Comparison of ENCODE assay signal across 8 mouse cellular contexts in genomic region chr15:32243824-32244223, GRCm38 (mm10). TPM values are rescaled to one million over a fixed set of nuclear protein-coding genes. Genes with fewer than 3 reads are reported as not detected.
DNase-seq lines count a peak whose midpoint lies in the region; ATAC-seq lines count a peak whose summit lies in the region.

No protein-coding gene starts in this region.

- H3K27me3 ChIP-seq in forebrain, embryonic 16.5 days (replicated peaks; ENCODE audit: control insufficient read depth, insufficient read depth, low read length), result no peaks in the 10 kb centered on the region
- H3K27me3 ChIP-seq in liver, embryonic 12.5 days (replicated peaks), result peaks cover 39% of the 10 kb centered on the region

- no peaks in the 10 kb centered on the region for H3K9me3 ChIP-seq in forebrain, embryonic 16.5 days (ENCODE audit: control insufficient read depth, low read length)
- H3K9me3 ChIP-seq in liver, embryonic 12.5 days (replicated peaks), result no peaks in the 10 kb centered on the region

- peaks cover 30% of the 10 kb centered on the region for H3K4me1 ChIP-seq in forebrain, embryonic 16.5 days (replicated peaks; ENCODE audit: control insufficient read depth, insufficient read depth, low read length)
- peaks cover 12% of the 10 kb centered on the region for H3K4me1 ChIP-seq in liver, embryonic 12.5 days

- H3K4me3 ChIP-seq in forebrain, embryonic 16.5 days (replicated peaks; ENCODE audit: low read length), result peak overlapping the region; percentile 65
- H3K4me3 ChIP-seq in liver, embryonic 12.5 days, result peak overlapping the region; percentile 54

- ATAC-seq in forebrain, embryonic 16.5 days, result no peak
- no peak for ATAC-seq in liver, embryonic 12.5 days

- DNase-seq in gastrocnemius, adult 18-20 months (ENCODE audit: low spot score), result peak; percentile 5
- no peak for DNase-seq in gastrocnemius, postnatal 4 days (ENCODE audit: low spot score in 2 of 2)
- DNase-seq in 3T3-L1 (ENCODE audit: low read depth, low spot score), result peak; percentile 59
- no peak for DNase-seq in urinary bladder, postnatal 10 days (ENCODE audit: low spot score)
- DNase-seq in layer of hippocampus, postnatal 10 days (ENCODE audit: low spot score in 2 of 2), result no peak
- no peak for DNase-seq in right cerebral cortex, adult 18-20 months

- 64% methylated on average over 7 of the region's 7 CpGs for WGBS in forebrain, embryonic 16.5 days
- 44% methylated on average over 7 of the region's 7 CpGs for WGBS in liver, embryonic 12.5 days (ENCODE audit: insufficient replicate concordance)

- no peak overlapping the region for H3K27ac ChIP-seq in forebrain, embryonic 16.5 days (ENCODE audit: low read length)
- no peak overlapping the region for H3K27ac ChIP-seq in liver, embryonic 12.5 days

- no peak overlapping the region for H3K9ac ChIP-seq in forebrain, embryonic 16.5 days (replicated peaks; ENCODE audit: low read depth, low read length)
- H3K9ac ChIP-seq in liver, embryonic 12.5 days, result peak overlapping the region; percentile 48; the same call in 1 of the 2 replicates

- peak overlapping the region; percentile 99 for H3K4me2 ChIP-seq in forebrain, embryonic 16.5 days (ENCODE audit: low read length)
- H3K4me2 ChIP-seq in liver, embryonic 12.5 days, result peak overlapping the region; percentile 83

- H3K36me3 ChIP-seq in forebrain, embryonic 16.5 days (ENCODE audit: control insufficient read depth, insufficient read depth), result no peaks in the 10 kb centered on the region
- no peaks in the 10 kb centered on the region for H3K36me3 ChIP-seq in liver, embryonic 12.5 days

RNA-seq across cellular contexts. Expression of gene Sema5a, which starts 0.8 kb away (rescaled TPM):
- total RNA-seq in gastrocnemius, adult 18-20 months (2021), result 1 to 10 TPM; 2.3 to 2.9 TPM
- total RNA-seq in gastrocnemius, postnatal 4 days (2021), result 10 to 100 TPM; 43.0 to 43.4 TPM
- polyA plus RNA-seq in forebrain, embryonic 16.5 days (2015; fragmentation: Nextera tagmentation; extraction: Ambion mirVana), result 12.1 and 13.5 TPM in 2 replicates
- 0.86 and 1.4 TPM in 2 replicates for polyA plus RNA-seq in liver, embryonic 12.5 days (2016; fragmentation: Nextera tagmentation; extraction: Ambion mirVana)
- 10 to 100 TPM; 77.2 to 82.2 TPM for total RNA-seq in layer of hippocampus, postnatal 10 days (2021)

Comparison
In these comparisons a context has a peak if more than half of its experiments do, and no peak if none do; other contexts are left out.
1. DNase-seq: peak in gastrocnemius, adult 18-20 months (single experiment) and 3T3-L1 (single experiment); none in gastrocnemius, postnatal 4 days (0 of 2), urinary bladder, postnatal 10 days (single experiment), layer of hippocampus, postnatal 10 days (0 of 2) and right cerebral cortex, adult 18-20 months (single experiment).
2. RNA of gene Sema5a, which starts 0.8 kb away (total RNA-seq): 77.2 to 82.2 TPM in layer of hippocampus, postnatal 10 days and 43.0 to 43.4 TPM in gastrocnemius, postnatal 4 days; 2.3 to 2.9 TPM in gastrocnemius, adult 18-20 months; every median in the first group is over 10 times any median in the second.